Mouse (Mus musculus): ENCODE results near the gene Ccdc57.
"Not testable (repeated sequence)": the region's sequence is repeated elsewhere in the genome, so short reads cannot be mapped to it uniquely, and the experiment has no call there.

The Ccdc57 gene

DNA sequence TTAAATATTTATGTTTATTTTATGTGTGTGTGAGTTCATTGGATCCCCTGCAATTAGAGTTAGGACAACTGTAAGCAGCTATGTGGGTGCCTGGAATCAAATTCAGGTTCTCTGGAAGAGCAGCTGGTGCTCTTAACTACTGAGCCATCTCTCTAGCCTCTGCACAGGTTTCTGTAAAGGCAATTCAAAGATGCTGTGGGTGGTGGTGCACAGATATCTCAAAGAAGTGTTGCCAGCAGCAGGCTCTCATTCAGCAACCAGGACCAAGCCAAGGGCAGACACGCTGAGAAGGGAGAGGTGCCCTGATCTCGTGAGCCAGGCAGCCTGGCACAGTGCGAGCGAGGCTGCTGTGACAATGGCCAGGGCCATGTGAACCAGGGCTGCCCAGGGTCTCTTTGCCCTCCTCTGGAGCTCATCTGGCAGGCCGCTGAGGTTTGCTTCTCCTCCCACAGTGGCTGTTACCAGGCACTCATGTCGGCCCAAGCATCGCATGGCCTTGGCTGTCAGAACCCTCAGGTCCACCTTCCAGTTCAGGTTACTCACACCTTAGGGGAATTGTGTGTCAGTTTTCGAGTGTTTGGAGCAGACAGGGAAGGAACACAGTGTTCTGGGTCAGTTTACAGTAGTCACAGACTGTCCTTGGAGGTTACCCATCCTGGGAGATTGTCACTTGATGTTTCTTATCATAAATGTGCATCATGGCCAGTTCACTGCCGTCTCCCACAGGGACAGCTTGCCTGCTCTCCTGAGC lies 85.8 kb downstream of the Ccdc57 start:
- DNase-seq, result no peak

DNA sequence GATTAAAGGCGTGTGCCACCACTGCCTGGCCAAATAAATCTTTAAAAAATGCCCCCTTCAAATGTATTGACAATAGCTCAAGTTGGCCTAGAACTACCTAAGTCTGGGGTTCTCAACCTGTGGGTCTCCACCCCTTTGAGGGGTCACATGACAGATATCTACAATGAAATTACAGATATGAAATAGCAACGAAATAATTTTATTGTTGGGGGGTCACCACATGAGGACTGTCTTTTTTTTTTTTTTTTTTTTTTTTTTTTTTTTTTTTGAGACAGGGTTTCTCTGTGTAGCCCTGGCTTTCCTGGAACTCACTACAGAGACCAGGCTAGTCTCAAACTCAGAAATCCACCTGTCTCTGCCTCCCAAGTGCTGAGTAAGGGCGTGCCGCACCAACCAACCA lies 88.3 kb downstream of the Ccdc57 start:
- no peak for DNase-seq

DNA sequence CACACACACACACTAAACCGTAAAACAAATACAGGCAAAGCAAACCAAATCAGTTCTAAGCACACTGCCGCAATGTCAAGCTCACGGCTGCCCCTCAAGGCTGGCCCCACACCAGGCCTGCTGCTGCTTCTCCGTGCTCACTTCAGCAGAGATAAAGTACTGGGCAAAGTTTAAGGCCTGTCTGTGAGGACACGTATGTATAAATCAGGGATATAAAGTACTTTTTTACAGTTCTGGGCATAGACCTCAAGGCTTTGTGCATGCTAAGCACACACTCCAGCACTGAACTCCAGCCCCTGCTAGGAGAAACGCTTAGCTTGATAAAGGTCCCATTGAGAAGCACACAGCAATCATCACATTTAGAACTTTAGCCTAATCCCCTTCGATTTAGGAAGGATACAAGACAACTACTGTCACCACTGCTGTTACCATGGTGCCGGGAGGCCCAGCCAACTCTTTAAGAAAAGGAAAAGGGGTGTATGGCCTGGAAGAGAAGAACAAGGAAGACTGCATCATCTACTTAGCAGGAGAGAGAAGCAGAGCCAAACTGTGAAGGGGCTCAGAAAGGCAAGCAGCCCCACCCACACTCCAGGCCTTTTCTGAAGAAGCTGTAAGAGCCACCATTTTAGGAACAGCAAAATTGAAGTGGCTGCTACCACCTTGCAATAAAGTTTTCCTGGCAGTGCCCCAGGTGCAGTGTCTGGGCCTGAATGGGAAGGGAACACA lies 99.0 kb downstream of the Ccdc57 start:
- DNase-seq, result no peak

DNA sequence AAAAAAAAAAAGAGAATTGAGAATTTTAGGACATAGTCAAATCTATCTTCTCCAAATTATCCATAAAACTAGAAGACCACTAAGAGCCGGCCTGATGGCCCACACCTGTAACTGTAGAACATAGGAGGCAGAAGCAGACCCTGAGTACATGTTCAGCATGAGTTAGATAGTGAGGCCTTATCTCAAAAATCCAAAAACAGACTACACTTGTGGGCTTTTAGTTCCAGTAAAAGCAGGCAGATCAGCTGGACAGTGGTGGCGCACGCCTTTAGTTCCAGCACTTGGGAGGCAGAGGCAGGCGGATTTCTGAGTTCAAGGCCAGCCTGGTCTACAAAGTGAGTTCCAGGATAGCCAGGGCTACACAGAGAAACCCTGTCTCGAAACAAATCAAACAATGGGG lies 99.7 kb downstream of the Ccdc57 start:
- DNase-seq, result not testable (repeated sequence)

DNA sequence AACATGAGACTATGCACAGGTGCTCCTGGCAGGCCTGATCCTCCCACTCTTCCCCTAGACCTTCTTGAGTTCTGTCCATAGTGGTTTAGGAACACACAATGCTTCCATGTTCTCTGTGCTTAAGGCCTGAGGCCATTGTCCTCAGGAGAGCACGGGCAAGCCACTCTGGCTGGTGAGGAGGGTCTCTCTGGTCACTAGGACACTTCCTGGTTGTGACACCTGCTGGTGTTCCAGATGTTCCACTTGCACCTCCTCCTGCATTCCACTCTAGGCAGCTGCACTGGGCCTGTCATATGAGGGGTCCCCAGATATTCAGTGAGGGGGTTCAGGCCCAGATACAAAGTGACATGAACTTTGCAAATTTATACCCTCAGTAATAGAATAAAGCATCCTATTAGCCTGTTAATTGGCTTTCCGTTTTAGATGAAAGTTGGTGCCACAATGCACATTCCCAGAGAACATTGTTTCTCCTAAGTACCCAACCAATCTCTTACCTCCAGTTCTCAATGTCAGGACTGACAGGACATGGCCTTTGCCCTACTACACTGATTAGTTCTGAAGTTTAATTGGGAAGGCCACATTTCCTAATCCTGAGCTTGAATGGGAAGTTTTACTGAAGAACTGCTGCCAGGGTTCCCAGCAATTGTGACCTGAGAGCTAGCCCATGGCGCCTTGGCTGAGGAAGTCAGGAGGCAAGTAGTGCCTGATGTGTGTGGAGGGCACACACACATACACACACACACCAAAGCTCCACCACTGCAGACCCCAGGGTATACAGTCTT lies 100.8 kb downstream of the Ccdc57 start:
- DNase-seq, result no peak

DNA sequence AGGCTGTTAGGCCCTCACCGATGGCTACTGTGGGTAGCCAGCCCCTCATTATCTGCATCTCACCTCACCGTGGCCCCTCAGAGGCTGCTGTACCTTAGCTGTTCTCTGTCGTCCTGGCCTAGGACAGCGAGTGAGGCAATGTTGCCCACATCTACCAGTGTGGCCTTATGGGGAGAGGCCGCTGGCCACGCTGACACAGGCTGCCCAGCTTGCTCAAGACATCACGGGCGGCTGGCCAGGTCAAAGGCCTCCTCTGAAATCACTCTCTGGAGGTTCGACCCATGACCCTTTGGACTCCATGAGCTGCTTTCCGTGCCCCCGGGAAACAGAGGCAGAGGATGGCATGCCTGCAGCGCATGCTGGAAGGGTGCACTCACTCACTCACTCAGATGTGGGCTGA lies 102.0 kb downstream of the Ccdc57 start:
- DNase-seq, result no peak

DNA sequence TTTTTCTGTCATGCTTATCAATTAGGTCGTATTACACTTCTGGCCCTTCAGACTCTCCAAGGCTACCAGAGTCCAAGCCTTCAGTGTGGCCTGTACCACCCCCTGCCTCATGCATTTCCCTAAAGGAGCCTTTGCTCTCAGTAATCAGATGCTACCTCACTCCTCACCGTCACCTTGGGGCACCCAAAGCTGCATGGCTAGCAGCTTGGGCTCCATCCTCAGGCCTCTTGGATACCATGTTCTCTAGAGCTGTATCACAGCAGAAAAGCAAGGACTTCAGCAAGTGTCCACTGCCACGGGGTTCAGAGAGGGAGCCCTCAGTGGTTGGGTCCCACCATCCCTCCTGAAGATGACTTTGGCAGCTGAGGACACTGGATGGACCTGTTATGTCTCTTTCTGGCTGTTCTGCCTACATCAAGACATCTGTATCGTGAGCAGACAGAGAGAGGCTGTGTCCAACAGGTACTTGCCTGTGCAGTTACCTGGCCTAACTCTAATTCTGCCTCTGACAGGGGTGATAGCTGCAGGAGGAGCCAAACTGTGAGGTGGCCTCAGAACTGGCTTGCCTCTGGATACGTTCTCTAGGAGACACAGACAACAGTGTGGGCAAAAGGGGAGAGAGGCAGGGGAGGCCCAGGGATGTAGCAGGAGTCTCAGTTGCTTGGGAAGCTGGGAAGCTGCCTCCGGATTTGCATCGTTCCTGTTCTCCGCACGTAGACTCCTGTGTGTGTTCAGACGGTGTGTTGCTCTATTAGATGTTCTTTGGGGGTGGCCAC lies 102.7 kb downstream of the Ccdc57 start:
- no peak for DNase-seq

DNA sequence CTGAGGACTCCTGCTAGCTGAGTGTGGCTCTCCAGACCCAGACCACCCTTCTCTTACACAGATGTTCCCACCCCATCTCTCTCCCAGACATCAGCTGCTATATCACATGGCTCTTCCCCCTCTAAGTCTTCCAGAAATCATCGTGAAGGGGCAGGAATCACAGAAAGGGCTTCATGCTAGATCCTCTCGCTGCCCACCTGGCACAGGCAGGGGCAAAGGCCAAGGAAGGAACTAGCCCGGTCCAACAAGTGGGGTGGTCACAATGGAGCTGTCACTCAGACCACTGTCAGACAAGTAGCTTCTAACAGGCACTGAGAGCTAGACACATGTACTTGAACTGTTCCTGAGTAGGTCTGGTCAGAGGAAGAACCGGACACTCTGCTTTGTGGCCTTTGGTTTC lies 104.3 kb downstream of the Ccdc57 start:
- no peak for DNase-seq

DNA sequence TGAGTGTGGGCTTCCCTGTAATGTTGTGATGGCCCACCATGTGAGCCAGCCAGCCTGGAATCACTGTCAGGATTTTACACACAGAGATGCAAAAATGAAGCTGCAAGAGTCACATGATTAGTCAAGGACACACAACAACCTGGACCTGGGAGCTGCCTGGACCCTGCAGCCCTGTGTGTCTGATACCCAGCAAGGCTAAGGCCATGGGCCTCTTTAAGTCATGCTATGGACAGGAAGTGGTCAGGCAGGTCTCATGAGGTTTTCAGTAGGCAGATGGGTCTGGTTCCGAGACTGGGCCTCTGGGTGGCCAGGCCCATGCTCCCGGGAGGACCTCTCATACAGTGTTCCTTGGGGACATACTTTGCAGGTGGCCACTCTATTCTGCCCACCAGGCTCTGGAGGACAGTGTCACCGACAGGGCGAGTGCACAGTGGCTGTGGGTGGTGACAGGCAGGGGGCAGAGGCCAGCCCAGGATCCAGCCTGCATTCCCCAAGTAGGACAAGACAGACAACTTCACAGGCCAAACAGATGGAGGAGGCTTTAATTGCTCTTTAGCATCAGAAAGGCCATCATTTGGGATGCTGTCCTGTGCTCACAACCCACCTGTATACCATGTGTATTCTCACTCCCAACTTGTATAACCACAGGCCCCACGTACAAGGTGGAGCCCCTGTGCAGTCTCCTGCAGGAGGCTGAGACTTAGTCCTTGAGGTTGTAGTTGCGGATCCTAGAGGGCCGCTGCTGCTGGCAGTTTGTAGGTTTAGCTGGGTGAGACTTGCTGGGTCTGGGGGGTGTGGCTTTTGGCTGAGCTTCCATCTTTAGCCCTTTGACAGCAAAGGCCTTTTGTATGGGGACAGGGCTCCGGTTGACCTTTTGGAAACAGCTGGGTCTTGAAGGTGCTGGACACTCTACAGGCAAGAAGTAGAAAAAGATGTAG lies 106.4 kb downstream of the Ccdc57 start:
- DNase-seq, result no peak

DNA sequence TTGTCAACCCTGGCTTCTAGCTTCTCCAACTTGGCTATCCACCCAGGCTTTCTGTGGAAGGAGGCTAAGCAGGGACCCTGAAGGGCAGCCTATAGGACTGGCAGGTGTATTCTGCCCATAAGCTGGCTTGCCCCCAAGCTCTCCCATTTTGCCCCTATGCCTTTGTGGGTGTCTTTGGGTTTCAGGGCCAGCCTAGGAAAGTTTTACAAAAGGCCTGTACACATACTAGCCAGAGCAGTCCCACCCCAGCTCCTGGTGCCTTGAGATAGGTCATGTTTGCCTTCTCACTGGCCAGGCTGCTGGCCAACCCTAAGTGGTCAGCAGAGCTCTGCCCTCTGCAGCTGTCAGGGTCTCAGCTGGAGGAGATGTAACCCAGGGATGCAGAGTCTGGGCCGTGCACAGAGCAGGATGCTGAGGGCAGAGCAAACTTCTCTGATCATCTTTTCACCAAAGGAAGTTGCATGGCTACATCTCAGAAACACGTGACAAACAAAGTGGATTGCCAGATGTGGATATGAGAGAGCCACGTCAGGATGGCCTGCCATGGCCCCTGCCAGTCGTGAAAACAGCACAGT lies 107.3 kb downstream of the Ccdc57 start:
- DNase-seq, result peak; percentile 39

DNA sequence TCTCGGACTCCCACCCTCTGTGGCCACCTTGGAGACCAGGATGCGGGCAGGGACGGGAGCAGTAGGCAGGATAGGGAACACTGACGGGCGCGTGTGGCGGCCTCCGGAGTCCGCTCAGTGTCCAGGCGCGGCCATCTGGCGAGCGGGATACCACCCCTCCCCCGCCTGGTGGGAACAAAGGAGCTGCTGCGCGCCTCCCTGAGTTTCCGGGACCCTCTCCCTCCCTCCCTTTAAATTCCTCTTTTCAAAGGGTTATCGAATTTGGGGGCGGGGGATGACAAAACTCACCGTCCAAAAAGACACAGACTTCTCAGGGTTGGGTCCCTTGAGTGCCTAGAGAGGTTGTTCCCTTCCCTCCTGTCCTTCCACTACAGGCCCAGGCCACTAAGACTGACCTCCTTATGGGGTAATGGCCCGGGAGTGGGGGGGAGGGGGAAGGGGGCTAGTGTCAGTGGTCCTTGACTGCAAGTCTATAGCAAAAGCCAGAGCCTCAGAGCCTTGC lies 107.8 kb downstream of the Ccdc57 start:
- no peak for DNase-seq

DNA sequence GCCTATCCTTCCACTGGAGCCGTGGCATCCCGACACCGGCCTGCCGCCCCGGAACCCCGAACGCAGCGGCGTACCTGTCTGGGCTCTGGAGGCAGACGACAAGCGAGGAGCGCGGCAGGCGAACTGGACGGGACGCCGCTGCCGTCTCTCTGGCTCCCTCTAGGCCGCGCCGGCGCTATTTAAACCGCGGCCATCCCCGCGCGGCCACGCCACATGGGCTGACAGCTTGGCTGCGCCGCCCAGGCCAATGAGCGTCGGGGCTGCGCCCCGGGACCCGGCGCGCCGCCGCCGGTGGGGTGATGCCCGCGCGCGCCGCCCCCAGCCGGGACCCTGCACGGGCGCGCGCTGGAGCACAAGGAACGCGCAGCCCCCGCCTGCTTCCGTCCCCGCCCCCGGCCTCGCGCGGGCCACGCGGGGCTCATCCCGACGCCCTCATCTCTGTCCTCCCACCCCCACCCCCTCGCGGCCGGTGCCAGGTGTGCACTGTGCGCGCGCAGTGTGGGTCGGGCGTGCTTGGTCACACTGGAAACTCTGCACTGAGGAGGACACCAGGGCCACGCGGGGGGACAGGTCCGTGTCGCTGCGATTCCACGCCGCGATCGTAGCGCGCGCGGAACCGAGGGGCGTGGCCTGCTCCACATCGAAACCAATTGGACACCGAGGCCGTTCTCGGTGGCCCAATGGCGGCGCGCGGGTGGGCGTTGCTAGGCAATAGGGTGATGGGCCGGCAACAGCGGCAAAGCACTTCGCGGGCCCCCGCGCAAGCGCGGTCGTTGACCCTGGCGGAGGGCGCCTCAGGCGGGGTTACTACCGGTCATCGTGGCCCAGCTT lies 108.5 kb downstream of the Ccdc57 start, which contains the start of gene Fasn:
TSS of gene Fasn (minus strand) at position 592 of the 831 bp plus-strand sequence.
- peak; percentile 97 for DNase-seq

DNA sequence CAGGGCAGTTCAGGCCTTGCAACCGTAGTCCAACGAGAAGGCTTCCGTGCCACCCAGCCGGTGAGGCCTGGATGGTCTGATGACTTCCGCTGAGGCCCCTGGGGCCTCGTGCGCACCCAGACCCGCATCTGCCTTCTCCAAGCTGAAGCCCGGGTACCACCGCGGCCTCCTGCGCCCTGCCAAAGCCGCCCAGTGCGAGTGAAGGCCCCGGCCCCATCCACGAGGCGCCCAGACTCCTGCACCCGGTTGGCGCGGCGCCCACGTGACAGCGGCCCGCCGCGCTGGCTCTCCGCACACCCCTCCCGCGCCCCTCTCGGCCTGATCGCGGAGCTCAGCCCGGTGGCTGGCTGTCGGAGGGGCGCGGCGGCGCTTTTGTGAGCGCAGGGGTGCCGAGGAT lies 109.1 kb downstream of the Ccdc57 start:
- no peak for DNase-seq

DNA sequence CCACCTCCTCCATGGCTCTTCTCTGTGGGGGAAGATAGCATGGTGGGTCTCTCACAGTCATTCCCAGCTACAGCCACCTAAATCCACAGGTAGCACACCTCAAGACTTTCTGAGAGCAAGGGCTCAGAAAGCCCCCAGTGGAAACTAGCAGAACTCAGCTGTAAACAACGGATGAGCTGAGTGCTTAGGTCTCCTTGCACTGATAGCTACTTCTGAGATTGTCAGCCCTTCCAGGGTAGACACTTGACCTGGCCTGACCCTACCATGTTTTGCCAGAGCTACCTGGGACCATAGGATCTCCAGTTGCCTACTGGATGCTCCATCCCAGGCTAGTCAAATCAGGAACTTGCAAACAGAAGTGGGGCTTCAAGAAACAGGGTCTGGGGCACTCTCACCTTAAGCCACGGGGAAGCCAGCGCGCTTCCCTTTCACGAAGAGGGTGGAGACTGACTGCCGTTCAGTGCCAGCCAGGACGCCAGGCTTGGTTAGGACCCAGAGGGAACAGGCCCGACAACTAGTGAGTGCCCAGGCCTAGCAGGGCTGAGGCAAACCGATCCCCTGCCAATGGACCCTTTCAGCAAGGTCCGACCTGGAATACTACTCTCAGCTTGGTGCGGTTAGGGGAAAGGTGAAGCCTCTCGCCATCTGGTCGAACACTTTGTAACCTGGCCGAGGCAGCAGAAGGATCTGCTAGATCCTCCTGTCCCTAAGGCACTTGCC lies 109.7 kb downstream of the Ccdc57 start:
- peak; percentile 55 for DNase-seq

DNA sequence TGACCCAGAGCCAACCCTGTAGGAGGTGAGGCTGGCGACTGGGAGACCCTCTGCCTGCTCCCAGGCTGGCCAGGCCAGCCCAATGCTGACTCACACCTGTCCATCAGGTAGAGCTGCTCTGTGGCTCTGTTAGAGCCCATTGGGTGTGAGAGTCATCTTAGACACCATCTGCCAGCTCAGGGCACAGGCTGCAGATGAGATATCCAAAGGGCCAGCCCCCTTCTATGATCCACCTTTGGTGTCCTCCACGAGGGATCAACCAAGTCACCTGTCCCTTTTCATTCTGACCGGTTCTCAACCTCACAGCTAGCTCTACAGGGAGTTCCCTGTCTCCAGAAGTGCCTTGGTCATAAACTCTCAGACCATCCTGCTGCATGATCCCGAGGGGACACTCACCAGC lies 110.4 kb downstream of the Ccdc57 start:
- no peak for DNase-seq

DNA sequence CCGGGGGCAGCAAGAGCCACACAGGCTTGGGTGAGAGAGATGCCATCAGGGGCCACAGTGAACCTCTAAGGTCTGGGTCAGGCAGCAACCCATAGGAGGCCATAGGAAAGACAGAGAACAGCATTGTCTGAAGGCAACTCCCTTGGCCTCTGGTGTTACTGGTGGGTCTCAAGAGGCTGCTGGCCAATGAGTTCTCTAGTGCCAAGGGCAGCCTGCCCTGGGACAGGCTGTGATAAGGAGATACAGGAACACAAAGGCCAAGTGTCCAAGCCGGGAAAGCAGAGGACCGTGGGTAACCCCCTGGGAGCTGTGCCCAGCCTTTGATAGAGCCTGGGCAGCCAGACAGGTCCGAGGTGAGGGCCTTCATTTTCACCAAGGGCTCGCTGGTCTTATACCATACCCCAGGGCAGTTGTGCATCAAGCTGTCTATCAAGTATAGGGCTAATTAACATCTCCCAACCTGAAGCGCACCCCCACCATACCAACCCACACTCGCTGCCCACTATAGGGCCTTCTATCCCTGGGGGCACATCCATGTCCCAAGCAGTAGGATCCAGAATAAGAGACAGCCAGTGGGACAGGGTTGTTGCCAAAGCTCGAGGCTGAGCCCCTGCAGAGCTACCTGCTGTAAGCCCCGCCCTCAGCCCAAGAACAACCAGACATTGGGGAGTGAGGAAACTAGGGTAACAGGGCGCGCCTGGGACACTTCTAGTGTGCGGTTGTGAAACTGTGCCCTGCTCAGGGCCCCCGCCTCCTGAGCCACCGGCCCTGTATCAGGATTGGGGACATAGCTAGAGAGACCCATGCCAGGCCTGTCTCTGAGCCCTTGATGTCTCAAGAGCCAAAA lies 111.4 kb downstream of the Ccdc57 start:
- no peak for DNase-seq

DNA sequence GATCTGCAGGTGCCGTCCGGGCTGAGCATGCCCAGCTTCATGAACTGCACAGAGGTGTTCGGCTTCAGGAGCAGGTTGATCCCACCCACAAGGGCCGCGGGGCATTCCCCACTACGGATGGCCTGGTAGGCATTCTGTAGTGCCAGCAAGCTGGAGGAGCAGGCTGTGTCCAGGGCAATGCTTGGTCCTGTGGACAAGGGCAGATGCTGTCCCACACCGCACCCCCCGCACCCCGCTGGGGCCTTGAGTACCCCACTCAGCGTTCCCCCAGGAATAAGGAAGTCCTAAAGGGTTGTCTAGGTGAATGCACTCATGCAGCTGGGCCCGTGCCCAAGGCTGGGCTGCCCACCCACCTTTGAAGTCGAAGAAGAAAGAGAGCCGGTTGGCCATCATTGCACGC lies 112.1 kb downstream of the Ccdc57 start:
- no peak for DNase-seq

DNA sequence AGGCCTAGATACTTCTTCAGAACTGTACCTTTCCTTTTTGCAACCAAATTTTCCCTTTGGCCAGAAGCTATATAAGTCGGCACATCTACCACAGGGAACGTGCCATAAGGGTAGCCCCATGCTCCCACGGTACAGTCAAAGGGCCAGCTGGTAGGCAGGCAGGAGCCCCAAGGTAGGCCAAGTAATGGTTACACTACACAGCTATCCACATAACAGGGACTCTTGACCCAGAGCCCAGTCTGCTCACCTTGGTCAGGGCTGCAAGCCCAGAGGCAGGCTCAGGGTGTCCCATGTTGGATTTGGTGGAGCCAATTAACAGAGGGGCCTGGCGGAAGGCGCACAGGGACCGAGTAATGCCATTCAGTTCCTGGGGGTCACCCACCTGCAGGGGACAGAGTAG lies 113.1 kb downstream of the Ccdc57 start:
- no peak for DNase-seq

DNA sequence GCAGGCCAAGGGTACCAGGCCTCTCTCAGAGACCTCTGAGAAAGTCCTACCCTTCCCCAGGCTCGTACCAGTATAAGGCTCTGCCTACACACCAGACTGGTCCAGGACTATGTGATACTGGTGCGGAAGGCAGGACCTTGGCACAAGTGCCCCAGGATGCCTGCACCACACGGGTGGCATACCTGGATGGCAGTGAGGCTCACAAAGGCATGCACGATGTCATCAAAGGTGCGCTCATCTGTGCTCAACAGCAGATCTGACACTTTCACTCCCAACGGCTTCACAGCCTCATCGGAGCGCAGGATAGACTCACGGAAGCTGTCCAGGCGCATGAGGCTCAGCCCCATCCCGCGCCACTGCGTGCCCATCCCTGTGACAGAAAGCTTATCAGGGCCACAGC lies 114.4 kb downstream of the Ccdc57 start:
- DNase-seq, result no peak

Data from thymus, postnatal 4 days (tissue).